15 mouse cellular contexts compared by ENCODE assay signal in the genomic region with DNA sequence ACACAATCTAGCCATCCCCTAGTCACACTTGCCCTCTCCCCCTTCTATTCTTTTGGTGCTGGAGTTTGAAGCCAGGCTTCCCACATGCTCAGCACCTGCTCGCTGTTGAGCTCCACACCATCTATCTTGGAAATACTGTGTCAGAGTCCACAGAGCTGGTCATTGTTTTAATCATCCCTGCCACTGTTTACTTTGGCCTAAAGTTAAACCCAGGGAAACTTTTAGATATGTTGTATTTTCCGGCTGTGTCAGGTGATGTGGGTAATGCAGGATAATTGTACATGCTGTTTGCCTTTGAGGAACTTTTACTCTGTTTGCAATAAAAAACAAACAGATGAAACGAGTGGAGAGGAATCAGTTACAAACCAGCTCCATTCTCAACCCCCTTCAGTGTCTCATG.
"Had no signal": no experiment of that assay in that cellular context is flagged by ENCODE, and none has a peak within 500 bp of the region (broad histone marks: within the 10 kb centered on the region; RNA-seq: fewer than 3 reads in every experiment).

No protein-coding gene starts in this region.

- H3K9me3 ChIP-seq: hindbrain, embryonic 15.5 days; limb, embryonic 12.5 days; lung, embryonic 15.5 days; midbrain, embryonic 13.5 days; neural tube, embryonic 15.5 days had no signal

- ATAC-seq: midbrain, embryonic 13.5 days had no signal

- H3K4me2 ChIP-seq: hindbrain, embryonic 15.5 days; limb, embryonic 12.5 days; lung, embryonic 15.5 days; midbrain, embryonic 13.5 days; neural tube, embryonic 15.5 days had no signal

- H3K4me3 ChIP-seq: hindbrain, embryonic 15.5 days; limb, embryonic 12.5 days; lung, embryonic 15.5 days; midbrain, embryonic 13.5 days; myocyte; neural tube, embryonic 15.5 days had no signal

- H3K27ac ChIP-seq: hindbrain, embryonic 15.5 days; kidney, postnatal 0 days; limb, embryonic 12.5 days; liver, embryonic 14.5 days; lung, embryonic 15.5 days; midbrain, embryonic 13.5 days; neural tube, embryonic 15.5 days had no signal

- H3K27me3 ChIP-seq: hindbrain, embryonic 15.5 days; limb, embryonic 12.5 days; lung, embryonic 15.5 days; midbrain, embryonic 13.5 days; neural tube, embryonic 15.5 days had no signal

- H3K9ac ChIP-seq: hindbrain, embryonic 15.5 days; limb, embryonic 12.5 days; liver, embryonic 14.5 days; lung, embryonic 15.5 days; midbrain, embryonic 13.5 days; neural tube, embryonic 15.5 days had no signal

- DNase-seq: kidney, adult 18-20 months; kidney, postnatal 4 days; layer of hippocampus, postnatal 36 days; right cerebral cortex, adult 18-20 months; spleen, adult 18-20 months; thymus, adult 18-20 months; thymus, postnatal 14 days had no signal

- H3K4me1 ChIP-seq: hindbrain, embryonic 15.5 days; midbrain, embryonic 13.5 days had no signal
